Mouse (Mus musculus): ENCODE measurements around the gene Prune2. TPM values are rescaled to one million over a fixed set of nuclear protein-coding genes. Genes with fewer than 3 reads are reported as not detected.

Gene Prune2
- total RNA-seq, 1 experiment, result 42.0 TPM

GRCm38 (mm10) chr19:17046961-17047360 is 91.0 kb downstream of the Prune2 start:
- Histone ChIP-seq H3K9ac (ENCODE audit: insufficient read depth, low read depth, low read length, poor library complexity, severe bottlenecking) (no peak overlapping the region), H3K4me1 (ENCODE audit: control insufficient read depth in 2 of 2, insufficient read depth in 2 of 2, low read length in 2 of 2, poor library complexity in 1 of 2) (0 out of 4 replicates have a peak, but pooled peaks cover 0 to 3% of the 10 kb centered on the region in 2 experiments), H3K9me3 (ENCODE audit: control insufficient read depth, insufficient read depth, low read depth, low read length) (no peaks in the 10 kb centered on the region), H3K27ac (ENCODE audit: insufficient read depth, low read depth, low read length, poor library complexity, severe bottlenecking) (no peak overlapping the region), H3K4me3 (ENCODE audit: insufficient read depth in 1 of 2, low read depth in 1 of 2, low read length in 2 of 2, poor library complexity in 1 of 2, severe bottlenecking in 1 of 2) (no peak overlapping the region), H3K36me3 (ENCODE audit: control insufficient read depth, insufficient read depth, low read length, poor library complexity, severe bottlenecking) (no peaks in the 10 kb centered on the region)
- peak; percentile 29 for DNase-seq (ENCODE audit: low read depth, low spot score)
- in situ Hi-C loops (cut with MboI; ENCODE audit: low sequenced_read_pairs in 2 of 2, unreplicated experiment in 2 of 2), result no loop called here
- TF ChIP-seq CHD2 (IDR thresholded peaks at IDR 0.05; ENCODE audit: low read depth, low read length), result no peak
- TF ChIP-seq ZNF384 (IDR thresholded peaks at IDR 0.05; ENCODE audit: low read depth, low read length), result no peak

GRCm38 (mm10) chr19:17055892-17056291 is 100.0 kb downstream of the Prune2 start:
- TF ChIP-seq ZC3H11A (IDR thresholded peaks at IDR 0.05; ENCODE audit: borderline replicate concordance, low read depth, low read length) (no peak), CHD2 (IDR thresholded peaks at IDR 0.05; ENCODE audit: low read depth, low read length) (no peak), HCFC1 (IDR thresholded peaks at IDR 0.05; ENCODE audit: borderline replicate concordance, insufficient read depth, low read length) (no peak), MAFK (IDR thresholded peaks at IDR 0.05; ENCODE audit: insufficient read depth, low read depth, low read length) (no peak)
- DNase-seq (ENCODE audit: low read depth, low spot score), result peak; percentile 20
- no peak overlapping the region for H3K9ac ChIP-seq (ENCODE audit: insufficient read depth, low read depth, low read length, poor library complexity, severe bottlenecking)
- no peaks in the 10 kb centered on the region for H3K36me3 ChIP-seq (ENCODE audit: control insufficient read depth, insufficient read depth, low read length, poor library complexity, severe bottlenecking)
- no peaks in the 10 kb centered on the region for H3K9me3 ChIP-seq (ENCODE audit: control insufficient read depth, insufficient read depth, low read depth, low read length)
- in situ Hi-C loops (cut with MboI; ENCODE audit: low sequenced_read_pairs in 2 of 2, unreplicated experiment in 2 of 2), result no loop called here
- H3K4me3 ChIP-seq (ENCODE audit: insufficient read depth in 1 of 2, low read depth in 1 of 2, low read length in 2 of 2, poor library complexity in 1 of 2, severe bottlenecking in 1 of 2), result no peak overlapping the region
- H3K27ac ChIP-seq (ENCODE audit: insufficient read depth, low read depth, low read length, poor library complexity, severe bottlenecking), result no peak overlapping the region
- no peaks in the 10 kb centered on the region; a peak in 1 of 4 replicates for H3K4me1 ChIP-seq (ENCODE audit: control insufficient read depth in 2 of 2, insufficient read depth in 2 of 2, low read length in 2 of 2, poor library complexity in 1 of 2)

- no peak for TF ChIP-seq CHD2 (IDR thresholded peaks at IDR 0.05; ENCODE audit: low read depth, low read length)
- TF ChIP-seq MAFK (IDR thresholded peaks at IDR 0.05; ENCODE audit: insufficient read depth, low read depth, low read length), result no peak
- no peak for TF ChIP-seq HCFC1 (IDR thresholded peaks at IDR 0.05; ENCODE audit: borderline replicate concordance, insufficient read depth, low read length)
- no peak for TF ChIP-seq ZC3H11A (IDR thresholded peaks at IDR 0.05; ENCODE audit: borderline replicate concordance, low read depth, low read length)
- no peak for TF ChIP-seq ZNF384 (IDR thresholded peaks at IDR 0.05; ENCODE audit: low read depth, low read length)
- H3K4me3 ChIP-seq (ENCODE audit: insufficient read depth in 1 of 2, low read depth in 1 of 2, low read length in 2 of 2, poor library complexity in 1 of 2, severe bottlenecking in 1 of 2), result no peak overlapping the region
Observed at GRCm38 (mm10) chr19:17060106-17060505, 104.2 kb downstream of the Prune2 start.

GRCm38 (mm10) chr19:17064421-17064820 is 108.5 kb downstream of the Prune2 start:
- no peak overlapping the region for H3K27ac ChIP-seq (ENCODE audit: insufficient read depth, low read depth, low read length, poor library complexity, severe bottlenecking)
- no peak for TF ChIP-seq HCFC1 (IDR thresholded peaks at IDR 0.05; ENCODE audit: borderline replicate concordance, insufficient read depth, low read length)
- no peak for TF ChIP-seq CHD2 (IDR thresholded peaks at IDR 0.05; ENCODE audit: low read depth, low read length)
- no peak for TF ChIP-seq ZNF384 (IDR thresholded peaks at IDR 0.05; ENCODE audit: low read depth, low read length)
- no peak for TF ChIP-seq ZC3H11A (IDR thresholded peaks at IDR 0.05; ENCODE audit: borderline replicate concordance, low read depth, low read length)
- no peak for TF ChIP-seq MAFK (IDR thresholded peaks at IDR 0.05; ENCODE audit: insufficient read depth, low read depth, low read length)
- in situ Hi-C loops (cut with MboI; ENCODE audit: low sequenced_read_pairs in 2 of 2, unreplicated experiment in 2 of 2), result no loop called here

More at GRCm38 (mm10) chr19:17060106-17060505, 104.2 kb downstream of the Prune2 start:
- no peak for DNase-seq (ENCODE audit: low read depth, low spot score)
- H3K4me1 ChIP-seq (ENCODE audit: control insufficient read depth in 2 of 2, insufficient read depth in 2 of 2, low read length in 2 of 2, poor library complexity in 1 of 2), result no peaks in the 10 kb centered on the region
- no peaks in the 10 kb centered on the region for H3K9me3 ChIP-seq (ENCODE audit: control insufficient read depth, insufficient read depth, low read depth, low read length)
- no peak overlapping the region for H3K9ac ChIP-seq (ENCODE audit: insufficient read depth, low read depth, low read length, poor library complexity, severe bottlenecking)
- no peak overlapping the region for H3K27ac ChIP-seq (ENCODE audit: insufficient read depth, low read depth, low read length, poor library complexity, severe bottlenecking)
- in situ Hi-C loops (cut with MboI; ENCODE audit: low sequenced_read_pairs in 2 of 2, unreplicated experiment in 2 of 2), result no loop called here
- no peaks in the 10 kb centered on the region for H3K36me3 ChIP-seq (ENCODE audit: control insufficient read depth, insufficient read depth, low read length, poor library complexity, severe bottlenecking)

GRCm38 (mm10) chr19:17069067-17069466 is 113.1 kb downstream of the Prune2 start:
- Histone ChIP-seq H3K4me3 (ENCODE audit: insufficient read depth in 1 of 2, low read depth in 1 of 2, low read length in 2 of 2, poor library complexity in 1 of 2, severe bottlenecking in 1 of 2) (no peak overlapping the region), H3K36me3 (ENCODE audit: control insufficient read depth, insufficient read depth, low read length, poor library complexity, severe bottlenecking) (no peaks in the 10 kb centered on the region), H3K9me3 (ENCODE audit: control insufficient read depth, insufficient read depth, low read depth, low read length) (no peaks in the 10 kb centered on the region), H3K27ac (ENCODE audit: insufficient read depth, low read depth, low read length, poor library complexity, severe bottlenecking) (no peak overlapping the region), H3K4me1 (ENCODE audit: control insufficient read depth in 2 of 2, insufficient read depth in 2 of 2, low read length in 2 of 2, poor library complexity in 1 of 2) (no peaks in the 10 kb centered on the region), H3K9ac (ENCODE audit: insufficient read depth, low read depth, low read length, poor library complexity, severe bottlenecking) (no peak overlapping the region)
- TF ChIP-seq ZNF384 (IDR thresholded peaks at IDR 0.05; ENCODE audit: low read depth, low read length), result no peak
- no peak for TF ChIP-seq CHD2 (IDR thresholded peaks at IDR 0.05; ENCODE audit: low read depth, low read length)
- TF ChIP-seq HCFC1 (IDR thresholded peaks at IDR 0.05; ENCODE audit: borderline replicate concordance, insufficient read depth, low read length), result no peak
- no peak for TF ChIP-seq MAFK (IDR thresholded peaks at IDR 0.05; ENCODE audit: insufficient read depth, low read depth, low read length)
- no peak for TF ChIP-seq ZC3H11A (IDR thresholded peaks at IDR 0.05; ENCODE audit: borderline replicate concordance, low read depth, low read length)
- in situ Hi-C loops (cut with MboI; ENCODE audit: low sequenced_read_pairs in 2 of 2, unreplicated experiment in 2 of 2), result no loop called here
- DNase-seq (ENCODE audit: low read depth, low spot score), result no peak

More at GRCm38 (mm10) chr19:17064421-17064820, 108.5 kb downstream of the Prune2 start:
- Histone ChIP-seq H3K4me1 (ENCODE audit: control insufficient read depth in 2 of 2, insufficient read depth in 2 of 2, low read length in 2 of 2, poor library complexity in 1 of 2) (no peaks in the 10 kb centered on the region), H3K36me3 (ENCODE audit: control insufficient read depth, insufficient read depth, low read length, poor library complexity, severe bottlenecking) (no peaks in the 10 kb centered on the region), H3K9ac (ENCODE audit: insufficient read depth, low read depth, low read length, poor library complexity, severe bottlenecking) (no peak overlapping the region), H3K4me3 (ENCODE audit: insufficient read depth in 1 of 2, low read depth in 1 of 2, low read length in 2 of 2, poor library complexity in 1 of 2, severe bottlenecking in 1 of 2) (no peak overlapping the region), H3K9me3 (ENCODE audit: control insufficient read depth, insufficient read depth, low read depth, low read length) (no peaks in the 10 kb centered on the region)
- no peak for DNase-seq (ENCODE audit: low read depth, low spot score)

Data from ES-E14 (cell line).